ENCODE assay signal across 17 mouse cellular contexts in genomic region chr13:30396431-30396830, GRCm38 (mm10).
DNase-seq lines count a peak whose midpoint lies in the region; ATAC-seq and TF ChIP-seq lines count a peak whose summit lies in the region.
"Had no signal": no experiment of that assay in that cellular context is flagged by ENCODE, and none has a peak within 500 bp of the region (broad histone marks: within the 10 kb centered on the region; RNA-seq: fewer than 3 reads in every experiment).

No protein-coding gene starts in this region.

- H3K36me3 ChIP-seq in heart, postnatal 0 days (replicated peaks; ENCODE audit: control insufficient read depth, insufficient read depth, low read length) = no peaks in the 10 kb centered on the region
- no peaks in the 10 kb centered on the region for H3K36me3 ChIP-seq in heart, embryonic 11.5 days (ENCODE audit: control insufficient read depth, insufficient read depth, low read length)
- no peaks in the 10 kb centered on the region for H3K36me3 ChIP-seq in lung, postnatal 0 days (ENCODE audit: insufficient read depth, low read length)
- H3K36me3 ChIP-seq in midbrain, embryonic 13.5 days = no peaks in the 10 kb centered on the region
- H3K36me3 ChIP-seq: embryonic facial prominence, embryonic 15.5 days; forebrain, embryonic 10.5 days; liver, embryonic 13.5 days had no signal

- no peak for TF ChIP-seq CTCF in heart, postnatal 0 days (IDR thresholded peaks at IDR 0.05; ENCODE audit: low read depth)
- TF ChIP-seq CTCF in lung, postnatal 0 days (IDR thresholded peaks at IDR 0.05) = no peak
- no peak for TF ChIP-seq CTCF in lung, adult 2 months (IDR thresholded peaks at IDR 0.05; ENCODE audit: insufficient read depth, low read length)

- peak overlapping the region; percentile 53; the same call in 1 of the 2 replicates for H3K27ac ChIP-seq in heart, postnatal 0 days (ENCODE audit: low read depth)
- no peak overlapping the region for H3K27ac ChIP-seq in heart, embryonic 11.5 days (ENCODE audit: low read depth, low read length)
- H3K27ac ChIP-seq in lung, postnatal 0 days (ENCODE audit: low read length) = no peak overlapping the region
- no peak overlapping the region for H3K27ac ChIP-seq in midbrain, embryonic 13.5 days
- H3K27ac ChIP-seq: embryonic facial prominence, embryonic 15.5 days; forebrain, embryonic 10.5 days; hindbrain, postnatal 0 days; liver, embryonic 13.5 days had no signal

- H3K9ac ChIP-seq in heart, postnatal 0 days (replicated peaks; ENCODE audit: low read depth, low read length) = no peak overlapping the region
- H3K9ac ChIP-seq in heart, embryonic 11.5 days (ENCODE audit: low read depth, low read length) = no peak overlapping the region
- H3K9ac ChIP-seq in lung, postnatal 0 days (replicated peaks; ENCODE audit: low read depth) = no peak overlapping the region
- no peak overlapping the region for H3K9ac ChIP-seq in midbrain, embryonic 13.5 days (replicated peaks)
- H3K9ac ChIP-seq: embryonic facial prominence, embryonic 15.5 days; liver, embryonic 13.5 days had no signal

- 66% methylated on average over 3 of the region's 3 CpGs for WGBS in heart, postnatal 0 days
- WGBS in heart, embryonic 11.5 days (ENCODE audit: insufficient replicate concordance) = 66% methylated on average over 3 of the region's 3 CpGs
- WGBS in lung, postnatal 0 days = 77% methylated on average over 3 of the region's 3 CpGs
- 65% methylated on average over 3 of the region's 3 CpGs for WGBS in lung, adult 2 months
- WGBS in midbrain, embryonic 13.5 days = 92% methylated on average over 3 of the region's 3 CpGs

- no peak overlapping the region for H3K4me2 ChIP-seq in heart, postnatal 0 days (ENCODE audit: low read depth, low read length)
- H3K4me2 ChIP-seq in heart, embryonic 11.5 days = no peak overlapping the region
- no peak overlapping the region for H3K4me2 ChIP-seq in lung, postnatal 0 days (replicated peaks; ENCODE audit: low read depth, low read length)
- H3K4me2 ChIP-seq in midbrain, embryonic 13.5 days (replicated peaks) = no peak overlapping the region
- H3K4me2 ChIP-seq: embryonic facial prominence, embryonic 15.5 days; liver, embryonic 13.5 days had no signal

- no peak for DNase-seq in heart, postnatal 0 days (ENCODE audit: low spot score)
- peak; percentile 15 for DNase-seq in lung, postnatal 0 days (ENCODE audit: low spot score)
- DNase-seq in lung, adult 2 months = no peak
- peak; percentile 44 for DNase-seq in kidney, postnatal 10 days
- peak; percentile 18 for DNase-seq in skeletal muscle tissue, adult 2 months (ENCODE audit: low read depth, low spot score)
- no peak for DNase-seq in urinary bladder, postnatal 10 days (ENCODE audit: low spot score)
- DNase-seq: cerebellum, postnatal 14 days; embryo, embryonic 11 days; gastrocnemius, postnatal 25 days; liver, embryonic 13.5 days; spleen, adult 18-20 months; thymus, adult 18-20 months had no signal

- H3K9me3 ChIP-seq in heart, postnatal 0 days (replicated peaks; ENCODE audit: control insufficient read depth, low read length) = peaks cover 10% of the 10 kb centered on the region; the same call in 1 of the 2 replicates
- H3K9me3 ChIP-seq in heart, embryonic 11.5 days (replicated peaks; ENCODE audit: control insufficient read depth, low read length) = no peaks in the 10 kb centered on the region; the same call in 1 of the 2 replicates
- no peaks in the 10 kb centered on the region for H3K9me3 ChIP-seq in lung, postnatal 0 days (ENCODE audit: low read length)
- no peaks in the 10 kb centered on the region for H3K9me3 ChIP-seq in midbrain, embryonic 13.5 days
- H3K9me3 ChIP-seq: embryonic facial prominence, embryonic 15.5 days had no signal

- no peak overlapping the region for H3K4me3 ChIP-seq in heart, postnatal 0 days (ENCODE audit: low read depth, low read length)
- H3K4me3 ChIP-seq in heart, embryonic 11.5 days (ENCODE audit: low read depth, low read length) = no peak overlapping the region
- H3K4me3 ChIP-seq in lung, postnatal 0 days (ENCODE audit: low read depth, low read length) = no peak overlapping the region
- H3K4me3 ChIP-seq in lung, adult 2 months (replicated peaks; ENCODE audit: extremely low read depth, low read depth, low read length) = no peak overlapping the region
- no peak overlapping the region for H3K4me3 ChIP-seq in midbrain, embryonic 13.5 days (replicated peaks)
- H3K4me3 ChIP-seq: embryonic facial prominence, embryonic 15.5 days; forebrain, embryonic 10.5 days; liver, embryonic 13.5 days had no signal

- TF ChIP-seq POLR2A in lung, adult 2 months (IDR thresholded peaks at IDR 0.05; ENCODE audit: borderline replicate concordance, extremely low read depth, low read depth, low read length) = no peak

- no peak for ATAC-seq in heart, postnatal 0 days (ENCODE audit: insufficient read depth, low read depth)
- ATAC-seq in heart, embryonic 11.5 days (replicated peaks; ENCODE audit: insufficient number of reproducible peaks, low FRiP score, low TSS enrichment) = no peak
- ATAC-seq in lung, postnatal 0 days = peak; percentile 17
- no peak for ATAC-seq in midbrain, embryonic 13.5 days
- ATAC-seq: hindbrain, postnatal 0 days had no signal

- no peaks in the 10 kb centered on the region for H3K27me3 ChIP-seq in heart, postnatal 0 days (ENCODE audit: control insufficient read depth, insufficient read depth, low read length)
- no peaks in the 10 kb centered on the region for H3K27me3 ChIP-seq in heart, embryonic 11.5 days (ENCODE audit: control insufficient read depth, insufficient read depth, low read length)
- no peaks in the 10 kb centered on the region for H3K27me3 ChIP-seq in lung, postnatal 0 days (replicated peaks; ENCODE audit: insufficient read depth, low read length)
- no peaks in the 10 kb centered on the region for H3K27me3 ChIP-seq in midbrain, embryonic 13.5 days
- H3K27me3 ChIP-seq: embryonic facial prominence, embryonic 15.5 days; liver, embryonic 13.5 days had no signal

- no peaks in the 10 kb centered on the region for H3K4me1 ChIP-seq in heart, postnatal 0 days (ENCODE audit: control insufficient read depth, insufficient read depth)
- no peaks in the 10 kb centered on the region for H3K4me1 ChIP-seq in heart, embryonic 11.5 days (ENCODE audit: control insufficient read depth, insufficient read depth, low read length)
- no peaks in the 10 kb centered on the region for H3K4me1 ChIP-seq in lung, postnatal 0 days (ENCODE audit: insufficient read depth, low read depth, low read length)
- no peaks in the 10 kb centered on the region for H3K4me1 ChIP-seq in lung, adult 2 months (ENCODE audit: control insufficient read depth, insufficient read depth, low read length)
- no peaks in the 10 kb centered on the region for H3K4me1 ChIP-seq in midbrain, embryonic 13.5 days (replicated peaks)
- H3K4me1 ChIP-seq: embryonic facial prominence, embryonic 15.5 days; liver, embryonic 13.5 days had no signal

- no peak for TF ChIP-seq EP300 in heart, postnatal 0 days (IDR thresholded peaks at IDR 0.05; ENCODE audit: low read depth)
- TF ChIP-seq EP300 in lung, postnatal 0 days (IDR thresholded peaks at IDR 0.05) = no peak

Comparison
In these comparisons a context has a peak if more than half of its experiments do, and no peak if none do; other contexts are left out.
1. DNase-seq: peak in lung, postnatal 0 days (single experiment), kidney, postnatal 10 days (single experiment) and skeletal muscle tissue, adult 2 months (single experiment); none in heart, postnatal 0 days (single experiment), lung, adult 2 months (single experiment) and urinary bladder, postnatal 10 days (single experiment).